Mouse (Mus musculus): ENCODE measurements around the gene Atp6v0b. TPM values are rescaled to one million over a fixed set of nuclear protein-coding genes. Genes with fewer than 3 reads are reported as not detected.

Gene Atp6v0b
- polyA plus RNA-seq, 1 experiment from 2014 or later, result 242 TPM

- H3K4me2 ChIP-seq (replicated peaks; ENCODE audit: low read depth), result no peak overlapping the region
- H3K27me3 ChIP-seq (ENCODE audit: control insufficient read depth, insufficient read depth, low read length), result no peaks in the 10 kb centered on the region
- no peaks in the 10 kb centered on the region for H3K36me3 ChIP-seq (ENCODE audit: control insufficient read depth, insufficient read depth, low read length)
- no peak for TF ChIP-seq EP300 (optimal IDR thresholded peaks at IDR 0.05)
- TF ChIP-seq CTCF (IDR thresholded peaks at IDR 0.05; ENCODE audit: low read depth), result no peak
- H3K4me3 ChIP-seq (ENCODE audit: low read depth, low read length), result no peak overlapping the region
- no peaks in the 10 kb centered on the region for H3K9me3 ChIP-seq (ENCODE audit: control insufficient read depth, low read length)
- H3K27ac ChIP-seq (replicated peaks), result no peak overlapping the region
- ATAC-seq (ENCODE audit: low FRiP score, low TSS enrichment) (no peak), DNase-seq (ENCODE audit: low spot score) (no peak)
- WGBS, result 78% methylated on average over 4 of the region's 4 CpGs
- H3K4me1 ChIP-seq (replicated peaks; ENCODE audit: control insufficient read depth, insufficient read depth), result peaks cover 9% of the 10 kb centered on the region
- H3K9ac ChIP-seq (ENCODE audit: low read length), result no peak overlapping the region
Measured at GRCm38 (mm10) chr4:117917847-117918246, 30.7 kb upstream of the Atp6v0b start.

GRCm38 (mm10) chr4:117917402-117917801, 30.3 kb upstream of the Atp6v0b start:
- ATAC-seq (ENCODE audit: low FRiP score, low TSS enrichment), result no peak
- WGBS, result 85% methylated on average over 4 of the region's 4 CpGs
- Histone ChIP-seq H3K9me3 (ENCODE audit: control insufficient read depth, low read length) (no peaks in the 10 kb centered on the region), H3K9ac (ENCODE audit: low read length) (no peak overlapping the region), H3K27ac (replicated peaks) (no peak overlapping the region), H3K4me3 (ENCODE audit: low read depth, low read length) (no peak overlapping the region), H3K36me3 (ENCODE audit: control insufficient read depth, insufficient read depth, low read length) (no peaks in the 10 kb centered on the region), H3K27me3 (ENCODE audit: control insufficient read depth, insufficient read depth, low read length) (no peaks in the 10 kb centered on the region), H3K4me1 (replicated peaks; ENCODE audit: control insufficient read depth, insufficient read depth) (peaks cover 9% of the 10 kb centered on the region), H3K4me2 (replicated peaks; ENCODE audit: low read depth) (no peak overlapping the region)
- TF ChIP-seq EP300 (optimal IDR thresholded peaks at IDR 0.05) (no peak), CTCF (IDR thresholded peaks at IDR 0.05; ENCODE audit: low read depth) (no peak)
- no peak for DNase-seq (ENCODE audit: low spot score)

GRCm38 (mm10) chr4:117916386-117916785, 29.3 kb upstream of the Atp6v0b start:
- 53% methylated on average over 5 of the region's 5 CpGs for WGBS
- TF ChIP-seq CTCF (IDR thresholded peaks at IDR 0.05; ENCODE audit: low read depth), result no peak
- TF ChIP-seq EP300 (optimal IDR thresholded peaks at IDR 0.05), result no peak
- DNase-seq (ENCODE audit: low spot score) (no peak), ATAC-seq (ENCODE audit: low FRiP score, low TSS enrichment) (no peak)
- Histone ChIP-seq H3K9me3 (ENCODE audit: control insufficient read depth, low read length) (no peaks in the 10 kb centered on the region), H3K4me3 (ENCODE audit: low read depth, low read length) (no peak overlapping the region), H3K9ac (ENCODE audit: low read length) (no peak overlapping the region), H3K36me3 (ENCODE audit: control insufficient read depth, insufficient read depth, low read length) (peaks cover 3% of the 10 kb centered on the region), H3K4me2 (replicated peaks; ENCODE audit: low read depth) (no peak overlapping the region), H3K27ac (replicated peaks) (0 out of 2 replicates have a peak overlapping the region, but pooled peaks have one; percentile 13), H3K4me1 (replicated peaks; ENCODE audit: control insufficient read depth, insufficient read depth) (peaks cover 9% of the 10 kb centered on the region), H3K27me3 (ENCODE audit: control insufficient read depth, insufficient read depth, low read length) (no peaks in the 10 kb centered on the region)

- Histone ChIP-seq H3K9me3 (ENCODE audit: control insufficient read depth, low read length) (no peaks in the 10 kb centered on the region), H3K36me3 (ENCODE audit: control insufficient read depth, insufficient read depth, low read length) (peaks cover 7% of the 10 kb centered on the region), H3K27me3 (ENCODE audit: control insufficient read depth, insufficient read depth, low read length) (no peaks in the 10 kb centered on the region), H3K4me2 (replicated peaks; ENCODE audit: low read depth) (peak overlapping the region; percentile 99), H3K9ac (ENCODE audit: low read length) (peak overlapping the region; percentile 82), H3K4me1 (replicated peaks; ENCODE audit: control insufficient read depth, insufficient read depth) (peaks cover 9% of the 10 kb centered on the region), H3K27ac (replicated peaks) (no peak overlapping the region), H3K4me3 (ENCODE audit: low read depth, low read length) (peak overlapping the region; percentile 75)
- DNase-seq (ENCODE audit: low spot score) (peak; percentile 26), ATAC-seq (ENCODE audit: low FRiP score, low TSS enrichment) (no peak)
- 3% methylated on average over 19 of the region's 19 CpGs for whole genome bisulfite sequencing
- TF ChIP-seq EP300 (optimal IDR thresholded peaks at IDR 0.05) (no peak), CTCF (IDR thresholded peaks at IDR 0.05; ENCODE audit: low read depth) (no peak)
Measured at GRCm38 (mm10) chr4:117915489-117916105, 28.5 kb upstream of the Atp6v0b start.

- Histone ChIP-seq H3K9me3 (ENCODE audit: control insufficient read depth, low read length) (no peaks in the 10 kb centered on the region), H3K4me3 (ENCODE audit: low read depth, low read length) (peak within 1 kb of the TSS; percentile 75), H3K27me3 (ENCODE audit: control insufficient read depth, insufficient read depth, low read length) (no peaks in the 10 kb centered on the region), H3K9ac (ENCODE audit: low read length) (peak within 1 kb of the TSS; percentile 82), H3K4me1 (replicated peaks; ENCODE audit: control insufficient read depth, insufficient read depth) (peaks cover 9% of the 10 kb centered on the region), H3K36me3 (ENCODE audit: control insufficient read depth, insufficient read depth, low read length) (peaks cover 7% of the 10 kb centered on the region), H3K4me2 (replicated peaks; ENCODE audit: low read depth) (peak within 1 kb of the TSS; percentile 99), H3K27ac (replicated peaks) (peak within 1 kb of the TSS; percentile 83)
- TF ChIP-seq EP300 (optimal IDR thresholded peaks at IDR 0.05) (peak; percentile 89), CTCF (IDR thresholded peaks at IDR 0.05; ENCODE audit: low read depth) (peak; percentile 53)
- DNase-seq (ENCODE audit: low spot score) (peak; percentile 93), ATAC-seq (ENCODE audit: low FRiP score, low TSS enrichment) (peak; percentile 91)
- WGBS, result under 1% methylated on average over 59 of the region's 61 CpGs
Measured at GRCm38 (mm10) chr4:117914591-117915442, 27.7 kb upstream of the Atp6v0b start, which contains the start of gene Ipo13. Ipo13 (minus strand) TSS chr4:117914999.
